Mouse (Mus musculus): Measurements from ENCODE around the gene Pmis2.
A peak's percentile ranks its signal among the peaks of the same experiment; 100 is the strongest.

The Pmis2 gene

DNA sequence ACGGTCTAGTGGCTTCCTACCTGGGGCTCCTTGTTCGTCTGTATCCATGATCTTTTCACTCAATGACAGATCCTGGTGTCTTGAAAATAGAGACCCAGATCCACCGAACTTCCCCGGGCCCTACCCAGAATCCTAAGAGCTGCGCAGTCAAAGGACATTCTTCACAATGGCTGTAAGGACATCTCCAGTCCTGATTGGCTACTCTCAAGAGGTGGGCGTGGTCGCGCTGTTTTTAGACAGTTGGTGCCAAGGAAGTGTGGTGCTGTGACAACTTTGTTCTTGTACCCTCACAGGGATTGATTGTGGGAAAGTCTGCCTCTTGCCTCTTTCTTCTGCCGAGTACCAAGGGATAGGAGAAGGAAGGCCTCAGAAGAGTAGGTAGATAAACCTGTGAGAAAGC, at the start of gene Pmis2:
TSS of gene Pmis2 (minus strand) at position 126 of the 400 bp plus-strand sequence.
- DNase-seq (ENCODE audit: low spot score in 2 of 2): no peak

DNA sequence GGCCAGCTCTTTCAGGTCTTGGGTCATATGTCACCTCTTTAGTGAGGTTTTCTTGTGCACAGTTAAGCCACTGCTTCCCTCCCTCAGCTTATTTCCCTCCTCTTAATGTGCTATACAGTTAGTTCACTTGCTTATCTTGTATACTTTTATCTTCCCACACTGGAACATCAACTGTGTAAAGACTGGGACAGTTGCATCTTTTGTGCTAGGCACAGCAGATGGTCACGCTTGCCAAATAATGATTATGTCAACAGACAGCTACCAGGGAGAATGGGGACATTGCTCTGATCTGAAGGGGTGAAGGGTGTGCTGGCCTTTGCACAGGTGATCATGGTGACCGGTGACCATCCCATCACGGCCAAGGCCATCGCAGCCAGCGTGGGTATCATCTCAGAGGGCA, 48.3 kb upstream of the Pmis2 start:
- no peak for DNase-seq (ENCODE audit: low spot score in 2 of 2)

DNA sequence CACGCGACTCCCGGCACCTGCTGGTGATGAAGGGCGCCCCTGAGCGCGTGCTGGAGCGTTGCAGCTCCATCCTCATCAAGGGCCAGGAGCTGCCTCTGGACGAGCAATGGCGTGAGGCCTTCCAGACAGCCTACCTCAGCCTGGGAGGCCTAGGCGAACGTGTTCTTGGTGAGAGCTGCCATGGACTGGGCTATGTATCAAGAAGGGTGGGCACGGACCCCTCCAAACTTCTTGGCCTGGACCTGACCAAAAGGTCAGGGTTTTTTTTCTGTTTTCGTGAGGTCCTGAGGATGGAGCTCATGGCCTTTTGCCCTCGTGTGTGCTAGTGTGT, 46.3 kb upstream of the Pmis2 start:
- no peak for DNase-seq (ENCODE audit: low spot score in 2 of 2)

DNA sequence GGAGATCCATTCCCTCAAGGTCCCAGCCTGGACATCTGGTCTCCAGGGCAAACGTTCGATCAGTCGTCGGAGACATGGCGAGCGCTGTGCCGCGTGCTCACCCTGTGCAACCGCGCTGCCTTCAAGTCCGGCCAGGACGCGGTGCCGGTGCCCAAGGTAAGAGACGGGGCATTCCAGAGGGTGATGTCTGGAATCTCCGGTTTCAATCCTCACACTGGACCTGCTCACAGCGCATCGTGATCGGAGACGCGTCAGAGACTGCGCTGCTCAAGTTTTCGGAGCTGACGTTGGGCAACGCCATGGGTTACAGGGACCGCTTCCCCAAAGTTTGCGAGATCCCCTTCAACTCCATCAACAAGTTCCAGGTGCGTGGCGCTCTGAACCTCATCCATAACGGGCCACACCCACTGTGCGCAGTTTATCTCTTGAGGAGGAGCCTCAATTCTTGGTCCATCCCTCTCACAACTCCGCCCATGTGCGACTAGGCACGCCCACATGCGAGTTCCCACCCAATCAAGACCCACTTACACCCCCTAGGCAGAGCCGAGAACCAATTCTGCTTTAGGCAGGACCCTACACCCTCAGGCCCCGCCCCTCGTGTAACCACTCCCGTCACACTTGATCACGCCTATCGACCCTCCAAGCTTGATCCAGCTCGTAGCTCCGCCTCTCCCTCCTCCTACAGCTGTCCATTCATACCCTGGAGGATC, 45.8 kb upstream of the Pmis2 start:
- DNase-seq (ENCODE audit: low spot score in 2 of 2): peak; percentile 54 to 85

DNA sequence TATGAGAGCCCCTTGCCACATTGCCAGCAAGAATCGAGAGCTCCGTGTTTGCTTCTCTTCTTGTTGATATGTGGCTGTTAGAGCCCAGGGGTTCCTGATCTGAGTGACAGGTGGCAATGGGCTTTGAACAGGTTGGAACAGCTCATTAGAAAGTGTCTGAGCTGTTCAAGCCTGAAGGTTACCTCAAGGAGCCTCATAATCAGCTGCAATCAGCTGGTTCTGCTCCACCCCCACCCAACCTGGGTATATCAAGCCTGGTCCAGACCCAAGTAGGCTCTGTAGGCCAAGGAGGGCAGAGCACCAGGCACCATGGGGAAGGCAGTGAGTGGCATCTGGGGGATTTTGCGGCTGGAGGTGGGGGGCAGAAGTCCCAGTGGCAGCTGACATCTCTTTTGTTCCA, 40.5 kb upstream of the Pmis2 start, which contains the start of gene Atp4a:
TSS of gene Atp4a (plus strand) at position 268 of the 400 bp plus-strand sequence.
- DNase-seq (ENCODE audit: low spot score in 2 of 2): no peak

DNA sequence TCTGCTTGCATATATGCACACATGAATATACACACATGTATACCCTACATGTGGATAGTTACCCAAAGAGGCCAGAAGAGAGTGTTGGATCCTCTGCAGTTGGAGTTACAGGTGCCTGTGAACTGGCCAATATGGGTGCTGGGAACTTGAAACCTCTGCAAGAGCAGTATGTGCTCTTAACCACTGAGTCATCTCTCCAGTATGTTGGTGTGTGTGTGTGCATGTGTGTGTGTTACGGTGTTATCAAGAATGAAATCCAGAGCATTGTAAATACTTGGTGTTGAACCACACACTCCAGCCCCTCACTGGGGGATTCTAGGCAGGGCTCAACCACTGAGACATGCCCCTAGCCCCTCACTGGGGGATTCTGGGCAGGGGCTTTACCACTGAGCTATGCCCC, 36.0 kb upstream of the Pmis2 start:
- no peak for DNase-seq (ENCODE audit: low spot score in 2 of 2)

DNA sequence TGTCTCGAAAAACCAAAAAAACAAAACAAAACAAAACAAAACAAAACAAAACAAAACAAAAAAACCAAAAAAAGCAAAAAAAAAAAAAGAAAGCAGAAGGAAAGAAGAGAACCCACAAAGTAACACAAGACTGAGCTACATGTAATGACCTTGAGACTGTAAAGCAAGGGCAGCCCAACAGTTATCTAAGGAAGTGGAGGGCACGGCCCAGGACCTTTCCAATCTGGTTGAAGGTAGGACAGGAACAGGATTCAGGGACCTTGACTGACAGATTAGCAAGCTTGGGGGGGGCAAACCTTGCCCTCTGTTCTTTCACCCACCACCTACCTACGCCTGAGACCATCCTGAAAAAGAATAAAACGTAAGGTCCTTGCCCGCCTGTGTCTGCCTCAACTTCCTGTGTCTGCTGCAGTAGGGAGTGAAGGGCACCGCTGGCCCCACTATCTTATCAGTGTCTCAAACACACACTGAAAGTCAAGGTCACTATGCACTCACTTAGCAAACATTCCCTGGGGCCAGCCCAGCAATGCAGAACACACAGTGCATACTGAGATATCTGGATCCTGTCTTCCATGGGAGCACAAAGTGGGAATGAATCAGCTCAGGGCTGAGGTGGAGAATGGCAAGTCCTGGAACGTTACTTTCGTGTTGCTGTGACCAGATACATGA, 34.9 kb upstream of the Pmis2 start:
- DNase-seq (ENCODE audit: low spot score in 2 of 2): no peak

DNA sequence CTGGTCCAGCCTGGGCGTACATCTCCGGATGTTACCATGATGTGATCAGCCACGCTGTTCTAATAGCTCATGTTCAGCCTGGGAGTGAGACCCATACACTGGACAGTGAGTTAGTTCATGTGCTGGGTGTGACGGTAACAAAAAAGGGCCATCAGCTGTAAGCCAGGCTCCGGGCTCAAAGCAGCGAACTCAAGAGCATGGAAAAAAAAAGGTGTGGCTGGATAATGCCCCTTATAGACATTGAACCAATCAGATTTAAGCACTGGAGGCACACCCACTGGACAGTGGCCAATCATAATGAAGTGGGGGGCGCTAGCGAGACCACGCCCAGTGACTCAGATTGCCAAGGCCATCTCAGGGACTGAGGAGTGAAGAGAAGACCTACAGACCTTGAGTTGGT, 27.2 kb upstream of the Pmis2 start, which contains the start of gene 2200002J24Rik:
TSS of gene 2200002J24Rik (plus strand) at position 338 of the 400 bp plus-strand sequence.
- peak in 1 of 2 experiments; percentile 48 for DNase-seq (ENCODE audit: low spot score in 2 of 2)

DNA sequence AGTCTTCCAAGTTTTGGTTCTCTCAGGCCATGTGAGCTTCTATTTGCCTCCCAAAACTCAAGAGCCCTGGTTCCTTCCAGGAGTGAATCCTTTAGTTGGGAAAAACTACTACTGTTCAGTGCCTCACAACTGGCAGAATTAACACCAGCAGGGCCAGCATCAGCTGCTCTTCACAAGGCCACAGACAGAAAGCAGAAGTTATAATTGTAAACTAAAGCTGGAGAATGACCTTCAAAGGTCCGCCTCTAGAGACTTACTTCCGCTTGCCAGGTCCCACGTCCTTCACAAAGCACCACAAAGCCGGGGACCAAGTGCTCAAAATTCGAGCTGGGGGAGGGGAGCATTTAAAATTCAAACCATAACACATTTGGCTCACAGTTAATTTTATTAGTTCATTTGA, 26.7 kb upstream of the Pmis2 start:
- peak in 1 of 2 experiments; percentile 51 for DNase-seq (ENCODE audit: low spot score in 2 of 2)

DNA sequence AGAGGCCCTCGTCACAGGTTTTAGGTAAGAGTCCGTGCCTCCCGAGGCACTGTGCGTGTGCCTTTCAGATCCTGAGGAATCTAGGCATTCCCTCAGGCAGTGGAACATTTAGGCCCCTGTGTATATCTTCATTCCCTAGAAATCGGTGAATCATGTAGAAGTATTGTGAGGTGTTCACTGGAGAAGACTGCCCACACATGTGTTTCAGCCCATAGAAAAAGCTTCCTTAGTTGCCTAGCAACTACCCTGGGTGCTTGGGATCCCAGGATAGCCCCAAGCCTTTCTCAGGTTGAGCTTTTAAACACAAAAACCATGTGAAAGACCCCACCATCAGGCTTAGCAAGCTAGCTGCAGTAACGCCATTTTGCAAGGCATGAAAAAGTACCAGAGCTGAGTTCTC, 16.9 kb upstream of the Pmis2 start:
- DNase-seq (ENCODE audit: low spot score in 2 of 2): no peak

DNA sequence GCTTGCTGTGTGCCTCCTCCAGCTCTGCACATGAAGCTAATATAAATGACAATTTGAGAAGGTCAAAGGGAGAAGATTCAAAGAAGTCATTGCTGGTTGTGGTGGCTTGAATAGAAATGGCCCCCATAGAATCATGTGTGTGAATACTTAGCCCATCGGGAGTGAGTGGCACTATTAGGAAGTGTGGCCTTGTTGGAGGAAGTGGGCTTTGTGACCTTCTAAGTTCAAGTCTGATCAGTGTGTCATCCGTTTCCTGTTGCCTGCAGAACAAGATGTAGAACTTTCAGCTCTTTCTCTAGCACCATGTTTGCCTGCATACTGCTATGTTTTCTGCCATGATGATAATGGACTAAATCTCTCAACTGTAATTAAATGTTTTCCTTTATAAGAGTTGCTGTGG, 12.0 kb upstream of the Pmis2 start:
- DNase-seq (ENCODE audit: low spot score in 2 of 2): no peak

DNA sequence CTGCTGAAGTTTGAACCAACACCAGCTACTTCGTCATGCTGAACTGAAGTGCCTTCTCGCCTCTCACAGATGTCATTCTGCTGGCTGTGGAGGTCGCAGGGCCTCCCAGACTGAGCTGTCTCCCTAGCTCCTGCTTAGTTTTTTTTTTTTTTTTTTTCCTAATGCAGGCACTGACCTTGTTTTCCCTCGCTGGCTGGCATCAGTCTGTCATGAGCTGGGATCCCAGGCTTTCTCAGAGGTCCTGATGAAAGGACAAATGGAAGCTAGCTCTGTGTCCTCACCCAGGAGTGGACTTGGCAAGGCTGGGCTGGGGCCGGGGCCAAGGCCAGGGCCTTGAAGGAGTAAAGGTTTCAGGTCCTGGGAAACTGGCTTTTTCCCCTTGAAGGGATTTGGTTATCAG, 10.5 kb upstream of the Pmis2 start:
- no peak for DNase-seq (ENCODE audit: low spot score in 2 of 2)

DNA sequence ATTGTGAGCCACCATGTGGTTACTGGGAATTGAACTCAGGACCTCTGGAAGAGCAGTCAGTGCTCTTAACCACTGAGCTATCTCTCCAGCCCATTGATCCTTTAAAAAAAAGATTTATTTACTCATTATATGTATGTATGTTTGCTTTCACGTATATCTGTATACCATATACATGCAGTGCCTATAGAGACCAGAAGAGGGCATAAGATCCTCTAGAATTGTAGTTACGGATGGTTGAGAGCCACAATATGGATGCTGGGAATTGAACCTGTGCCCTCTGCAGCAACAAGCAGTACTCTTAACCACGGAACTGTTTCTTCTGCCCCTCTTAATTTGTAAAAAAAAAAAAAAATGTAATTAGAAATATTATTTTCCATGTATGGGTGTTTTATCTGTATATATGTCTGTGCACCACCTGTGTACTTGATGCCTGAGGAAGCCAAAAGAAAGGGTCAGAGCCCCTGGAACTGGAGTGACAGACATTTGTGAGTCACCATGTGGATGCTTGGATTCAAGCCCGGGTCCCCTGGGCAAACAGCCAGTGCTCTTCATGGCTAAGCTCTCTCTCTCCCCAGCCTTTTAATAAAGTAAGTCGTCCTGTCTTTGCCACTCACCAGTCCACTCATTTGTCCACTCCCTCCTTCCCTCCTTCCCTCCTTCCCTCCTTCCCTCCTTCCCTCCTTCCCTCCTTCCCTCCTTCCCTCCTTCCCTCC, 7.0 kb upstream of the Pmis2 start:
- no peak for DNase-seq (ENCODE audit: low spot score in 2 of 2)

DNA sequence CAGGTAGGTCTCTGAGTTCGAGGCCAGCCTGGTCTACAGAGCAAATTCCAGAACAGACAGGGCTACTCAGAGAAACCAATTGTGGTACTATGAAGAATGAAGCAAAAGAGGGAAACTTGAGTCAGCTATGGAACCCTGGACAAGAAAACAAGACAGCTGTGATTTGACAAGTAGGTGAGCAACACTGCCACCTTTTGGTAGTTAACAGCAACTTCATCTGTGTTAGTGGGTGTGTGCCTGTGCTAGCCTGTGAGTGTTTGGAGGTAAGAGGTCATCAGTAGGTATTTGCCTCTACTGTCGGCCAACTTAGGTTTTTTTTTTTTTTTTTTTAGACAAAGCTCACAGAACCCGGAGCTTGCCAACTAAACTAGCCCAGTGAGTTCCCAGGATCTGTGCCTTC, 2.2 kb downstream of the Pmis2 start:
- DNase-seq (ENCODE audit: low spot score in 2 of 2): no peak

DNA sequence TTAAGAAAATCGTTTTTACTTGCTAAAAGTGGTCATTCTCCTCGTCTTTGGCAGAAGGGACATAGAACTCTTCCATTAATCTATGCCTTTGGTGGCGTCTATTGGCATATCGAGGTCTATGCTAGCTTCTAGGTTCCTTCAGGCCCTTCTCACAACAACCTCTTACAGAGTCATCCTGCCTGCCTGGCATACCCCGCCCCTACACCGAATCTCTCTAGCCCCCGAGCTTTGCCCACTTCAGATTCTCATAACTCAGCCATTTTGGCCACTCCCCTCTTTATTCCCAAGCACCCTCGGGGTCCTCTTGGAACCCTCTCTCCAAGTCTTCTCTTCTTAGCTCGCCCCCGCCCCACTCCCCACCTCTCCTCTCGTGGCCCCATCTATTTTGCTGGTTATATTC, 6.1 kb downstream of the Pmis2 start:
- DNase-seq (ENCODE audit: low spot score in 2 of 2): peak in 1 of 2 experiments; percentile 18

DNA sequence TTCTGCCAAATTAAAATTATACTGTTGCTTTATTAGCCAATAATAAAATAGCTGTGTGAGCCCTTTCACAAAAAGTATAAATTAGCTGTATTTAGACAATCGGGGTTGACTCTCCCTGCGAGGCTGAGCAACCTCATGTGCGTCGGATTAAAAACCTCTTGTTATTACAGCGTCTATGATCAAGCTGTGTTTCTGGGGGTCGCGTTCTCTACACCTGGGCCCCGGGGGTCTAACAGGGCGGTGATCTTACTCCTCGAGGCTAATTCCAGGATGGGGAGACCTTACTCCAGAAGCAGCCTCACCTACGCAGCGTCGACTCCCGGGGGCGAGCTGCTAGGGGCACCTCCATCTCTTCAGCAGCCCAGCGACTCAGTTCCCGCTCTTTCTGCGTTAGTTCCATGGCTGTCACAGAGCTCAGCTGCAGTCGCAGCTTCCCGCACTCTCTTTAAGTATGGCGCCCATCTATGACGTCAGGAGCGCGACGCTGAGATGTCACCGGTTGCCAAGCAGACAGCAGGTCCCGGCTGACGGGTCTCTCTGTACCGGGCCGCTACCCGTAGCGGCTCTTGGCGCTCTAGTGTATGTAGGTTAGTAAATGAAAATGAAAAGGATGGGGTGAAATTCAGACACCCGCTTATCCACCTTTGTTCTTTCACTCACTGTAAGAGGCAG, 6.7 kb downstream of the Pmis2 start, which contains the start of gene Haus5:
TSS of gene Haus5 (minus strand) at position 466 of the 672 bp plus-strand sequence.
- peak; percentile 89 to 94 for DNase-seq (ENCODE audit: low spot score in 2 of 2)

DNA sequence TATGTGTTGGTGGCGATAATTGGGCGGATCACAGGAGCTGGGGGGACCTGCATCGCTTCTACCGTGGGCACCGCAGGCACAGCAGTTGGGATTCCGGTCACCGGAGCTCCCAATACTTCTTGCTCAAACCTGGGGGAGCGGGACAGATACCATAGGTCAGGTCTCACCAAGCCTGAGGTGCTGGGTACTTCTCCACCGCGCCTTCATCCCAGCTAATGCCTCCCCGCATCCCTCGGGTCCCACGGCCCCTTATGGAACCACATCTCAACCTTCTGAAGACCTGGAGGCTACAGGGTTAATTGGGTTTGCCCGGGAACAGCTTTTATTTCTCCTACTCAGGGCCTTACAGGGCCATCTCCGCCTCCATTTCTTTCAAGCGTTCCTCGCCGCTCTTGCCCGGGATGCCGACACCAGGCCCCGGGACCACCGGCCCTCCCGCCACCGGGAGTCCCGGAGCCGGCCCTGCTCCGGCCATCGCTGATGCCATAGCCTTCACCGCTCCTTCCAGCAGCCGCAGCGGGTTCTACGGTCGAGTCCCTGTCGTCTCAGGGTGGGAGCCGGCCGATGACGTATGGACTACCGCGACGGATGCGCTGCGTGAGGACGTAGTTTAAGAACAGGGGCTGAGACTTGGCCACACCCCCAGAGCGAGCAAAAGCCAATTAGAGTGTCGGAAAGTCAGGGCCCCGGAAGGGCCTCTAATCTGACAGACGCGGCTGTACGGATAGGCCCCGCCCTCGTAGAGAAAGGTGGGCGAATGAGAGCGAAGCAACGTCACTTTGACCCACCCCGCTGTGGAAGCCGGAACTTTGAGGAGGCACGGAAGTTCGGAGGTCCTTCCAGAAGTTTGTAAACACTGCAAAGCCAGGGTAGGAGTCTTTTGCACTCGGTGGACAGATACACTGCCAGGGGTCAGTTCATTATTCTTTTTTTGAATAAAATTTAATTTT, 21.5 kb downstream of the Pmis2 start, which contains the start of gene Rbm42:
TSS of gene Rbm42 (minus strand) at position 727 of the 950 bp plus-strand sequence.
- DNase-seq (ENCODE audit: low spot score in 2 of 2): peak; percentile 95 to 99

DNA sequence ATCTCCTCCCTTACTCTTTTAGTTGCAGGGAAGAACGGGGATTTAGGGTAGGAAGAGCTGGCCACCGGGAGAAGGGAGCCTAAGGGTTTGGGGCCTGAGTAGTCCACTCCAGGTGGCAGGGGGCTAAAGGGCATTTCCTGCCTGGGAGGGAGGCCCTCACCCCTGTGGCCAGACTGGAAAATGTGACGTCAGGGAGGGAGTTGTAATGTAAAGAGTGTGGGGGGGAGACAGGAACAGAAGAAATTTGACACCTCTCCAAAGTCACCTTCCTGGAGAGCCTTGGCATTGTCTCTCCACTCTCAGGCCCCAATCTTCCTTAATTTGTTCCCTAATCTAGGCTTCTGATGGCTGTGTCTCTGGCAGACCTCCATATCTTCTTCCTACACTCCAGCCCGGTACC, 32.3 kb downstream of the Pmis2 start:
- no peak for DNase-seq (ENCODE audit: low spot score in 2 of 2)

DNA sequence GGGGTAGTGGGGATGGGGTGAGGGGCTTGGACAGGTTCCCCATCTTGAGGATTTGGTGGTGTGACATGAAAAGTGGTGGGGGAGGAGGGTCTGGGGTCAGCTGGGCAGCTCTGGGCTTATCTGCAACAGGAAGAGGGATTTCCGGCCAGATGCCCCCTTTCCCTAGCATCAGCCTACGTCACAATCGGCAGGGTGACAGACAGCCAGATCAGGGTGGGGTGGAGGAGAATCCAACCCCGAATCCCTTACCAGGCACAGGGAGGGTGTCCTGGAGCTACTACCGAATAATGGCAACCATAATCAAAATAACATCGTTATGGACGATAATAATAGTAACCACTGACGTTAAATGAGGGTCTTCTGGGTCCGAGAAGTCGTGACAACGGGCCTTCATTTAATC, 35.0 kb downstream of the Pmis2 start:
- DNase-seq (ENCODE audit: low spot score in 2 of 2): no peak

DNA sequence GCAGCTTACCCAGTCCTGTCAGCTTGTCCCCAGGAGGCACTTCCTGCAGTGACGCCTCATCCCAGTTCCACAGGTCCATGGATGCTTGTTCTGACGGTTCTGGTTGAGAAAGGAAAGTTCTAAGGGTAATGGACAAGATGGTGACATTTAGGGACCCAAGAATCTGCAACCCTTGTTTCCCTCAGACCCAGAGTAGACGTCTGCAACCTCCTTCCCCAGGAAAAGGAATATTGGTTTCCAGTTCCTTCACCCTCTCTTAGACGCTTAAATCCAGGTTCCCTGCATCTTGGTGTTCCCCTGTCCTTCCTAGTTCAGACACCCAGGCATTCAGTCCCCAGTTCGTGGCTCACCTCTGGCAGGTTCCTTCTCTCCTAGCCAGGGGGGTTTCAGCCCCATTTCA, 35.7 kb downstream of the Pmis2 start, which contains the start of gene Etv2:
TSS of gene Etv2 (minus strand) at position 101 of the 400 bp plus-strand sequence.
- no peak for DNase-seq (ENCODE audit: low spot score in 2 of 2)

DNA sequence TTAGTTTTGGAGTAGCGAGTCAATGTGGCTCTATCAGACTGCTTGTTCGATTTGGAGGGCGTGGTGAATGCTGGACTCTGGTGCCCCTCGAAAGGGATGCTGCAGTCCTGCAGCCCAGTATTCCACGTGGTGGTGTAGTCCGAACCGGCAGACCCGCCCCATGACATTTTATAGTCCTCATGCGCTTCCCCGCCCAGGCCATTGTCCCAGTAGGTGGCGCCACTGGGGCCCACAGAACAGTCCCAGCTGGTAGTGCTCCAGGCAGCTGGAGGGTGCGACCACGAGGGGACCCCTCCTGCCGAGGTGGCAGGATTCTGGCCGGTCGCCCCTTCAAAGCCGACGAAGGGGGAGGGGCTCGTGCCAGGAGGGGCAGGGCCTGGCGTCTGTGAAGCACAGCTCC, 36.8 kb downstream of the Pmis2 start:
- peak; percentile 38 to 82 for DNase-seq (ENCODE audit: low spot score in 2 of 2)
